Mouse (Mus musculus) right cerebral cortex, postnatal 25 days (tissue): Measurements from ENCODE around the gene Ift81.
A peak's percentile ranks its signal among the peaks of the same experiment; 100 is the strongest.

ENCODE experiments used
- DNase-seq: peaks from one replicate; pipeline ENCODE4 v3.0.0; 2022

Gene Ift81

DNA sequence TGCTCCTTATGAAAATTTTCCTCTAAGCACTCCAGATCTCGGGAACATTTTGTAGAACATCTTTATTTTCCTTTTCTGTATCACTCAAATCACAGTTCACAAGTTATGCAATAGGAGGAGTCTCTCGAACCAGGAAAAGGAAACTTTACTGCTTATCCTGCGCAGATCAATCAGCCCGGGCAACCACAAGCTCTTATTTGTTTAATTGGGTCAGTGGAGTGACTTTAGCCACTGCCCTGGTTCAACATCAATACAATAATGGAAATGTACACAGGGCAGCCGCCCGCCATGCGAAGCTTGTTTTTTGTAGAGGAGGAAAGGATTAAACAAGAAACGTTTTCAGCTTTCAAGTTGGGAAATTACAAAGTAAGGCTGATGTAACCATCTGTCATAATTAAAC, 72.4 kb downstream of the Ift81 start:
- DNase-seq, result no peak

GRCm38 (mm10) chr5:122538077-122538476, 76.2 kb downstream of the Ift81 start:
- no peak for DNase-seq

DNA sequence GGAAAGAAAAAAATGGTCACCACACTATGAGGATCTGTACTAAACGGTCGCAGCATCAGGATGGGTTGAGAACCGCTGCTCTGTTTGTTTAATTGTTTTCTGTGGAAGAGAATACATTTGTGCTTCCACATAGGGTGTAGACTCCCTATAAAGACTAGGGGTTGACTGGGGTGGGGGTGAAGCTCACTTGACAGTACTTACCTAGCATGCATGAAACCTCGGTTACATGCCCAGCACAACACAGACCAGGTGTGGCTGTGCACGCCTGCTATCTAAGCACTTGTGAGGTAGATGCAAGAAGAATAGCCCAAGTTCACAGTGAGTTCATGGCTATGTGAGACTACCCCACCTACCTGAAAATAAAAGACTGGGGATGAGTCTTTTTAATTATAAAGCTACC, 76.7 kb downstream of the Ift81 start:
- DNase-seq, result no peak

DNA sequence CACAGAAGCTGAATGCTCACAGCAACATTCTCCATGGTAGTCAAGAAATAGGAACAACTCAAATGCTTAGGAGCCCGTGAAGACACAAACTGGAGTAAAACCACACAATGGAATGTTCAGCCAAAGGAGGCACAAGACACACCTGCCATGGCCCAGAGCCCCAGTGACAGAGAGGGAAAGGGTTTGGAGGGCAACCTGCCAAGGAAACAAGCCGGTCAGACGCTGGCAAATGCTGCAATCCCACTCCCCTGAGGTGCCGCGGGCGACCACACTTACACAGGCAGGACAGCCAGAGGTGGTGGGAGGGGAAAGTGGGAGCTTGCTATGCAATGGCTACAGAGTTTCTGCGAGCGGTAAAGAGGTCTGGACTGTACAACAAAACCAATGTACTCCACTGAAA, 80.4 kb downstream of the Ift81 start:
- no peak for DNase-seq

- DNase-seq, result no peak
These were observed 84.3 kb downstream of the Ift81 start for GRCm38 (mm10) chr5:122529913-122530604.

DNA sequence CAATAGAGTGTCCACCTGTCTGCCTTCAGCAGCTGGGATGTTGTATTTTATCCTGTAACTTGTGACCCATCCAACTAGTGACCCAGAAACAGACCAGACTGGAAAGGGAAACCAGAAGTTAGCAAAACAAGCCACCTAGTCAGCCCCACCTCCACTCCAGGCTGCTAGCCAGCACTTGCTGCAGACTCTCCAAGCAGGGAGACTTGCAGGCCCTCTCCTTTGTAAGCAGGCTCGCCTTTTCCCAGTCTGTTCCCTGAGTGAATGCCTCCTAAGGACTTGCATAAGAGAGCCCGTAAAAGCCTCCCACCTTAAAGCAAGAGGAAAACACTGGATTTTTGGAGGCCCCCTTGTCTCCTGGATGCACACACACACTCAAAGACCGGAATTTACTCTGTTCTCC, 85.0 kb downstream of the Ift81 start:
- peak; percentile 46 for DNase-seq

DNA sequence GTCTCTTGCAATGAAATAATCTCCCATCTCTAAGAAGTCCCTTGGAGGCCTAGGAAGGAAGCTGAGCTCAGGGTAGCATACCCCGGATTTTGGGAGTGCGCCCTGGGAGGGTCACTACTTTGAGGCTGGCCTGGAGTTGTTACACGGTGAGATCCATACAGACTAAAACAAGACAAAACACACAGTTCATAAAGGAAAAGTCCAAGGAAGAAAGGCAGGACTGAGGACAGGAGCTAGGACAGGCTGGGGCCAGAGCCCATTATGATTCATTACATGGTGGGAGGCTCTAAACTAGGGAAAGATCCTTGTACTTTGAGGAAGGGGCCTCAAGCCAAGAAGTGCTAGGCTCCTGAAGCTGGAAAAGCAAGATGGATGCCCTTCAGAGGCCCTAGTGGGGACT, 85.7 kb downstream of the Ift81 start:
- DNase-seq, result no peak

DNA sequence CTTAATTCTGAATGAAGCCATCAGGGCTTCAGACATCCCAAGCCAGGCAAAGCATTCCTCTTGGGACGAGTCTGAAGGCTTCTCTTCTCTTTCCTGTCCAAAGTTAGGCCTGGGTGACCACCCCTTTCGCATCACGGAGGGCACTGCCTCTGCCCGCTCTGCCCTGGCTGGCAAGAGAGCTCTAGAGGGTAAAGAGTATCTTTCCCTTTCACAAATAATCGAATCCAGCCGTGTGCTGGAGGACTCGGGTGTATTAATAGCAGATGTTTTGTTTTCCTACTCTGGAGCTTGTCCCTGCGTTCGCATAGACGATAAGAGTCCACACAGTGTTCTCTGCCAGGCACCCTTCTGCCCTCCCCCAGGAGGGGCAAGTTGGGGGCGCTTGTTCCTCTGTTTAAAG, 86.6 kb downstream of the Ift81 start:
- DNase-seq, result no peak

- DNase-seq, result no peak
These were observed 87.2 kb downstream of the Ift81 start for GRCm38 (mm10) chr5:122526878-122527730.

- DNase-seq, result peak; percentile 31
These were observed 87.9 kb downstream of the Ift81 start for GRCm38 (mm10) chr5:122526405-122526804.

GRCm38 (mm10) chr5:122525238-122525931, 88.9 kb downstream of the Ift81 start:
- DNase-seq, result no peak

DNA sequence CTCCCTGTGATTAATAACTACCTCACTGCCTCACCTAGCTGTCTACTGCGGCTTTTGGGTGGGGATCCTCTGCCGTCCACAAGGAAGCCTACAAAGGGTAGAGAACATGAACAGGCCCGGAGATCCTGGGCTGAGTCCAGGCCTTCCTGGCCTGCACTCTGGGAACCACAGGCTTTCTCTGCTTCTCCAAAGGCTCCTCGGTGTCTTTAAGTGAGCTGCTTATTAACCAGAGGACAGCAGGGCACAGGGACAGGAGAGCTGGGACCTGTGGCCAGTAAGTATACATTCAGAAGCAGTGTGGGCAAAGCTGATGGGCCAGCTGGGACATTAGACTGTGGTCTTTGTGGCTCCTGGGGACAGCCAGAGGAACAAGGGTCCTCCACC, 89.5 kb downstream of the Ift81 start:
- DNase-seq, result no peak

- no peak for DNase-seq
These were observed 90.1 kb downstream of the Ift81 start for GRCm38 (mm10) chr5:122524244-122524643.

DNA sequence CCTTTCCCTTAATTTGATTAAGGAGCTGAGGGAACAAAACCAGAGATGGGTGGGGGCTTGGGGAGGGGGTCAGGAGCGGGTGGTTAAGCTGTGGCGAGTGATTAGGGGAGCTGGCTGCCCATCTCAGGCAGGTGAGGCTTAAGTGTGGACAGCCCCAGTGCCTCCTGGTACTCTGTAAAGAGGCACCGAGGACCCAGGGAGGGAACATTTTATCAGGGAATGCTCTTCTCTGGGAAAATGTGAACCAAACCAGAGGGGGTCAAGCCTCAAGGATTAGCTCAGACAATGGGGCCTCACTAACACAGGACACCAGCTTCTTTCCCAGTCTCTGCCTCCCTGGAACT, 93.2 kb downstream of the Ift81 start:
- no peak for DNase-seq

DNA sequence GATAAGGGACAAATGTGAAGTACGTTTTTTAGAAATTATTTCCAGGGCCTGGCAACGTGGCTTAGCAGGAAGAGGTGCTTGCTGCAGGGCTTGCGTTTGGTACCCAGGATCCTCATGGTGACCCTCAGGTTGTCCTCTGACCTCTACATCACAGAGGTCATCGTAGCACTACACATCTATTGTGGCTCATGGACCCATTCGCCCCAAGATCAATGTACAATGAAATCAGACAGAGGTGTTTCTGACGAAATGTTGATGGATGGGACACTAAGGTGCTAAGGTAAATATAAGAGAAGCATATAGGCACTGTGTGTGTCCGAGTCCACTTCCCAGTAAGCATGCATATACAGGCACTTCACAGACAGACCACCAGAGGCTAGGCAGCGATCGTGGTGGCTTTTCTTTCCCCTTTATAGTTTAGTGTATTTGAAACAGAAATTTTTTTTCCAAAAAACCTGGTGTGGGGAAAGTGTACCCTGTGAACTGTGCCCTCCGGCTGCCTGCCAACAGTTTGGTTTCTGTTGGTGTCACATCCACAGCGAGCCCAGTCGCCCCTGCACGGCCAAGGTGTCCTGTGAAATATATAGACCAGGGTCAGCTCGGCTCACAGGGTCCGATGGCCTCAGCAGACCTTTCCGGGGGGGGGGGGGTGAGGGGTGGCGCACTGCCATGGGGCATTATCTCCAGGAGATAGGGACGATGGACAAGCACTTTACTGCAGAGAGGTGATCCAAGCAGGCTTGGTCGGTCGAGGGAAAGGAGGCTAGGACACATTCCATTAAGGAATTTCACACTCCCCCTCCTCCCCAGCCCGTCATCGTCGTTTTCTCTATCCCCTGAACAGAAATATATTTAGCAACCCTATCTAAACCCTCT, 93.8 kb downstream of the Ift81 start:
- DNase-seq, result no peak

- DNase-seq, result no peak
These were observed 95.2 kb downstream of the Ift81 start for GRCm38 (mm10) chr5:122519043-122519660.

DNA sequence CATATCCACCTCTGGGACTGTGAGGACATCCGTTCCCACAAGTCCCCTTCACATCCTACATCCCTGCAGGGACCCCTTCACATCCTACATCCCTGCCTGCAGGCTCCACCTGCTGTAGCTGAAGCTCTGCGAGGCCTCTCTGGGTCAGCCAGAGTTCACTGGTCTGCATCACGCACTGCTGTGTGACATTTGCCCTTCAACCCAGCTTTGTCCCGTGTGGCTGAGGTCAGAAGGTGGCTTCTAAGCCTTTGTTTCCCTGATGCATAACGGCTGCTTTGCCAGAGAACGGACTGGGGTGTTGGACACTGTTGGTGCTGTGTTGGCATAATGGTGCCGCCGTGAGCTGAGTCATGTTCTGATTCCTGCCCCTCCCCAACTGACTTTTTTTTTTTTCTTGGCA, 96.1 kb downstream of the Ift81 start:
- DNase-seq, result no peak

GRCm38 (mm10) chr5:122516901-122517300, 97.4 kb downstream of the Ift81 start:
- DNase-seq, result no peak

- DNase-seq, result no peak
These were observed 98.1 kb downstream of the Ift81 start for GRCm38 (mm10) chr5:122516029-122516730.

GRCm38 (mm10) chr5:122514127-122514521, 100.2 kb downstream of the Ift81 start:
- DNase-seq, result no peak

GRCm38 (mm10) chr5:122513421-122514126, 100.7 kb downstream of the Ift81 start:
- DNase-seq, result no peak
